Mouse (Mus musculus): Measurements from ENCODE around the gene Fam214a. TPM values are rescaled to one million over a fixed set of nuclear protein-coding genes. Genes with fewer than 3 reads are reported as not detected.

Fam214a gene
- polyA plus RNA-seq, 1 experiment, result 1.1 TPM

DNA sequence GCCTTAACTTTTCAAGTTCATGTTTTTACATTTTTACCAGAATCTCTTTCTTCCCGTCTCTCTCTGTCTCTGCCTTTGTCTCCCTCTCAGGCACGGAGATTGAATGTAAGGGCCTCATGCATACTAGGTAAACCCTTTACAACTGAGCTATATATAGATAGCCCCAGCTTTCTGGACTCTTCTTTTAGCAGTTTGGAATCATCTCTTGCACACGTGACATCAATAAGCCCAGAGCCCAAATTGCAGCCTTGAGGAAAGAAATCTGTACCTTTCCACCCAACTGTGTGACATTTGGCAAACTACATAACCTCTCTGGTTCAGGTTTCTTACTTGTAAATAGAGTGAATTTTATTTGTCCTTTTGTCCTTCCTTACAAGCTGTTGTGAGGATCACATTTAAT, 119.7 kb downstream of the Fam214a start:
- peak overlapping the region; percentile 68 for H3K4me3 ChIP-seq (ENCODE audit: insufficient read depth, poor library complexity, severe bottlenecking)
- no peaks in the 10 kb centered on the region for H3K27me3 ChIP-seq (ENCODE audit: control insufficient read depth, insufficient read depth, insufficient read length)
- TF ChIP-seq FOSL1 (IDR thresholded peaks at IDR 0.05; ENCODE audit: insufficient read depth, low read length, poor library complexity, severe bottlenecking) (no peak), USF1 (IDR thresholded peaks at IDR 0.05; ENCODE audit: low read depth) (peak; percentile 84)
- no peaks in the 10 kb centered on the region for H3K36me3 ChIP-seq (ENCODE audit: control insufficient read depth, insufficient read depth)
- H3K79me2 ChIP-seq (ENCODE audit: control insufficient read depth, insufficient read depth), result peaks cover 69% of the 10 kb centered on the region
- H3K79me3 ChIP-seq (ENCODE audit: low read depth), result peaks cover 51% of the 10 kb centered on the region
- H3ac ChIP-seq (ENCODE audit: control insufficient read depth, insufficient read length, low read depth), result peak overlapping the region; percentile 25

DNA sequence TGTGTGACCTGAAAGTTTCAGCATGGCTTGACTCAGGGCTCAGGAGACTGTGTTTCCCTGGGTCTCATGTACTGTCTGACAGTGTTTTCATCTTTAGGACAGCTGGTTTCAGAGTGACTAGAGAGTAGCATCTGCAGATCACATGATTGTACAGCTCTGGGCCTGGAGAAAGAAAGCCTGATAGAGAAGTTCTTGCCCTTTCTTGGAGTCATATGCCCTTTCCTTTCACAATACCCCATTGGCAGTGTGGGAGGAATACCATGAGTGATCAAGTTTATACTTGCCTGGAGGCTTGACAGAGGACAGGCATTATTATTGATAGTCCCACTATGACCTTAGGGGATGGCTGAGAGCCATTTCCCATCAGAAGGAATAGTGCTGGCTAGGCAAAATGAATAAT, 124.5 kb downstream of the Fam214a start:
- Histone ChIP-seq H3ac (ENCODE audit: control insufficient read depth, insufficient read length, low read depth) (no peak overlapping the region), H3K79me2 (ENCODE audit: control insufficient read depth, insufficient read depth) (peaks cover 99% of the 10 kb centered on the region), H3K36me3 (ENCODE audit: control insufficient read depth, insufficient read depth) (no peaks in the 10 kb centered on the region), H3K4me3 (ENCODE audit: insufficient read depth, poor library complexity, severe bottlenecking) (no peak overlapping the region), H3K27me3 (ENCODE audit: control insufficient read depth, insufficient read depth, insufficient read length) (no peaks in the 10 kb centered on the region), H3K79me3 (ENCODE audit: low read depth) (peaks cover 67% of the 10 kb centered on the region)
- no peak for TF ChIP-seq CEBPB (IDR thresholded peaks at IDR 0.05; ENCODE audit: low read depth)
- TF ChIP-seq MYOG (IDR thresholded peaks at IDR 0.05; ENCODE audit: control insufficient read depth, extremely low read depth, insufficient read length), result no peak
- TF ChIP-seq MYOD1 (IDR thresholded peaks at IDR 0.05; ENCODE audit: control insufficient read depth, insufficient read length, low read depth), result no peak

Other genes with a start within 250 kb of the Fam214a start
- 0.01 TPM for gene Onecut1, start 91.0 kb upstream of the Fam214a start, polyA plus RNA-seq (2012; fragmentation: generic; extraction: Trizol)
- gene Arpp19, start 84.7 kb downstream of the Fam214a start, polyA plus RNA-seq (2012; fragmentation: generic; extraction: Trizol), result 232 TPM
- 30.2 TPM for gene Myo5a, start 118.1 kb downstream of the Fam214a start, polyA plus RNA-seq (2012; fragmentation: generic; extraction: Trizol)